Mouse (Mus musculus) frontal cortex, adult (tissue): ENCODE measurements around the gene Slc13a3.

ENCODE experiments used
- ATAC-seq: cut with Nextera tagmentation; 2 replicates; pipeline ENCODE4 v1.9.2; 2017; ENCODE audit warnings: mild to moderate bottlenecking, moderate library complexity, mixed read lengths; ENCODE audit not compliant: low TSS enrichment

Slc13a3 gene

GRCm38 (mm10) chr2:165413884-165414283, 59.1 kb downstream of the Slc13a3 start:
- no peak for ATAC-seq

- ATAC-seq, result peak; percentile 50
These were observed 65.2 kb downstream of the Slc13a3 start for GRCm38 (mm10) chr2:165407700-165408301.

GRCm38 (mm10) chr2:165405351-165405750, 67.7 kb downstream of the Slc13a3 start:
- ATAC-seq, result peak; percentile 97

GRCm38 (mm10) chr2:165404951-165405350, 68.1 kb downstream of the Slc13a3 start:
- no peak for ATAC-seq

- no peak for ATAC-seq
These were observed 74.8 kb downstream of the Slc13a3 start for GRCm38 (mm10) chr2:165398164-165398785.

GRCm38 (mm10) chr2:165397502-165398163, 75.4 kb downstream of the Slc13a3 start:
- ATAC-seq, result no peak

GRCm38 (mm10) chr2:165396831-165397501, 76.1 kb downstream of the Slc13a3 start:
- ATAC-seq, result peak; percentile 26; the same call in 1 of the 2 replicates

- ATAC-seq, result peak; percentile 45; the same call in 1 of the 2 replicates
These were observed 80.9 kb downstream of the Slc13a3 start for GRCm38 (mm10) chr2:165392156-165392555.

GRCm38 (mm10) chr2:165391561-165391960, 81.5 kb downstream of the Slc13a3 start:
- ATAC-seq, result peak; percentile 67

- ATAC-seq, result no peak
These were observed 83.6 kb downstream of the Slc13a3 start for GRCm38 (mm10) chr2:165389299-165389952.

- ATAC-seq, result peak; percentile 94
These were observed 85.1 kb downstream of the Slc13a3 start, which contains the start of gene Zfp334 for GRCm38 (mm10) chr2:165387844-165388495. Gene Zfp334 (minus strand): TSS chr2:165388259.

GRCm38 (mm10) chr2:165387370-165387769, 85.7 kb downstream of the Slc13a3 start:
- ATAC-seq, result no peak

- no peak for ATAC-seq
These were observed 93.0 kb downstream of the Slc13a3 start for GRCm38 (mm10) chr2:165380050-165380449.

GRCm38 (mm10) chr2:165376001-165376400, 97.0 kb downstream of the Slc13a3 start:
- ATAC-seq, result 0 out of 2 replicates have a peak, but pooled peaks have one; percentile 20

- ATAC-seq, result peak; percentile 77; the same call in 1 of the 2 replicates
These were observed 97.6 kb downstream of the Slc13a3 start for GRCm38 (mm10) chr2:165375478-165375877.

- ATAC-seq, result no peak
These were observed 102.0 kb downstream of the Slc13a3 start for GRCm38 (mm10) chr2:165371066-165371465.

- ATAC-seq, result no peak
These were observed 102.7 kb downstream of the Slc13a3 start for GRCm38 (mm10) chr2:165370348-165370747.

GRCm38 (mm10) chr2:165368496-165368895, 104.5 kb downstream of the Slc13a3 start, which contains the start of gene Zfp663:
Gene Zfp663 (minus strand): TSS chr2:165368729.
- ATAC-seq, result no peak

GRCm38 (mm10) chr2:165367868-165368439, 105.1 kb downstream of the Slc13a3 start:
- ATAC-seq, result no peak

GRCm38 (mm10) chr2:165367047-165367520, 105.9 kb downstream of the Slc13a3 start:
- no peak for ATAC-seq
